In genomic region chr7:45005321-45005992, GRCm38 (mm10) we compare ENCODE assay signal across 22 mouse cellular contexts. TPM values are rescaled to one million over a fixed set of nuclear protein-coding genes. Genes with fewer than 3 reads are reported as not detected.
A peak's percentile ranks its signal among the peaks of the same experiment; 100 is the strongest.
DNase-seq lines count a peak whose midpoint lies in the region; ATAC-seq lines count a peak whose summit lies in the region.
"Had no signal": no experiment of that assay in that cellular context is flagged by ENCODE, and none has a peak within 500 bp of the region (broad histone marks: within the 10 kb centered on the region; RNA-seq: fewer than 3 reads in every experiment).

No protein-coding gene starts in this region.

- no peak for ATAC-seq in megakaryocyte, adult 5-6 weeks (ENCODE audit: poor library complexity, severe bottlenecking)
- no peak for ATAC-seq in embryonic facial prominence, embryonic 12.5 days (ENCODE audit: insufficient number of reproducible peaks, insufficient read depth, low FRiP score, low TSS enrichment)
- ATAC-seq: forebrain, postnatal 0 days; hindbrain, postnatal 0 days; intestine, embryonic 16.5 days had no signal

- WGBS in heart, embryonic 10.5 days: 89% methylated on average over 6 of the region's 6 CpGs
- 89% methylated on average over 6 of the region's 6 CpGs for WGBS in embryonic facial prominence, embryonic 12.5 days

- no peak for DNase-seq in heart, embryonic 10.5 days (ENCODE audit: low spot score)
- DNase-seq in heart, postnatal 25 days (ENCODE audit: low spot score): no peak
- no peak for DNase-seq in adrenal gland, postnatal 10 days
- no peak for DNase-seq in kidney, postnatal 10 days
- DNase-seq: adrenal gland, postnatal 36 days; B cell, adult 2 months; cerebellum, postnatal 25 days; forebrain, postnatal 0 days; gastrocnemius, postnatal 25 days; heart, postnatal 36 days; kidney, adult 9 months; lung, adult 18-20 months; lung, postnatal 10 days; midbrain, embryonic 14.5 days; thymus, adult 18-20 months; thymus, postnatal 36 days had no signal

- intact Hi-C loops in heart, postnatal 25 days (cut with DNase I): no loop called here

- no peaks in the 10 kb centered on the region for H3K27me3 ChIP-seq in heart, embryonic 10.5 days (ENCODE audit: insufficient read depth, poor library complexity, severe bottlenecking)
- no peaks in the 10 kb centered on the region for H3K27me3 ChIP-seq in megakaryocyte, embryonic 14.5 days (replicated peaks)
- no peaks in the 10 kb centered on the region for H3K27me3 ChIP-seq in embryonic facial prominence, embryonic 12.5 days
- H3K27me3 ChIP-seq: embryonic facial prominence, embryonic 15.5 days had no signal

- no peak overlapping the region for H3K4me2 ChIP-seq in embryonic facial prominence, embryonic 12.5 days (replicated peaks)
- H3K4me2 ChIP-seq: embryonic facial prominence, embryonic 15.5 days had no signal

- peaks cover 24% of the 10 kb centered on the region for H3K4me1 ChIP-seq in heart, embryonic 10.5 days
- H3K4me1 ChIP-seq in megakaryocyte, embryonic 14.5 days: peaks cover 74% of the 10 kb centered on the region
- no peaks in the 10 kb centered on the region for H3K4me1 ChIP-seq in embryonic facial prominence, embryonic 12.5 days

- H3K27ac ChIP-seq in heart, embryonic 10.5 days: 0 out of 2 replicates have a peak overlapping the region, but pooled peaks have one; percentile 13
- peak overlapping the region; percentile 27; the same call in 1 of the 2 replicates for H3K27ac ChIP-seq in embryonic facial prominence, embryonic 12.5 days
- H3K27ac ChIP-seq: embryonic facial prominence, embryonic 15.5 days; hindbrain, postnatal 0 days had no signal

- H3K36me3 ChIP-seq in heart, embryonic 10.5 days: peaks cover 99% of the 10 kb centered on the region
- peaks cover 98% of the 10 kb centered on the region for H3K36me3 ChIP-seq in megakaryocyte, embryonic 14.5 days (replicated peaks; ENCODE audit: low read length)
- H3K36me3 ChIP-seq in embryonic facial prominence, embryonic 12.5 days: peaks cover 99% of the 10 kb centered on the region

- H3K4me3 ChIP-seq in heart, embryonic 10.5 days: no peak overlapping the region
- H3K4me3 ChIP-seq in megakaryocyte, embryonic 14.5 days (replicated peaks): peak overlapping the region; percentile 16
- H3K4me3 ChIP-seq in embryonic facial prominence, embryonic 12.5 days: no peak overlapping the region
- H3K4me3 ChIP-seq: embryonic facial prominence, embryonic 15.5 days had no signal

- no peaks in the 10 kb centered on the region for H3K9me3 ChIP-seq in heart, embryonic 10.5 days
- no peaks in the 10 kb centered on the region for H3K9me3 ChIP-seq in megakaryocyte, embryonic 14.5 days
- H3K9me3 ChIP-seq in embryonic facial prominence, embryonic 12.5 days: no peaks in the 10 kb centered on the region
- H3K9me3 ChIP-seq: embryonic facial prominence, embryonic 15.5 days had no signal

- no peak overlapping the region for H3K9ac ChIP-seq in embryonic facial prominence, embryonic 12.5 days
- H3K9ac ChIP-seq: embryonic facial prominence, embryonic 15.5 days; forebrain, postnatal 0 days had no signal

RNA-seq across cellular contexts. Expression of gene Bcl2l12, which starts 6.9 kb away (rescaled TPM):
- polyA plus RNA-seq in heart, embryonic 10.5 days (2016; fragmentation: Nextera tagmentation; extraction: Ambion mirVana): 44.9 and 57.9 TPM in 2 replicates
- total RNA-seq in heart, postnatal 25 days (2021): 10 to 100 TPM; 10.2 to 11.2 TPM
- 44.7 and 73.7 TPM in 2 replicates for polyA plus RNA-seq in megakaryocyte, embryonic 14.5 days (2012; ENCODE audit: insufficient read depth, low replicate concordance)
- total RNA-seq in megakaryocyte, adult 5-6 weeks (2015): 16.8 and 18.7 TPM in 2 replicates
- 14.1 and 17.7 TPM in 2 replicates for total RNA-seq in megakaryocyte, adult 5-6 weeks (2017)
- polyA plus RNA-seq in embryonic facial prominence, embryonic 12.5 days (2016; fragmentation: Nextera tagmentation; extraction: Ambion mirVana): 79.9 and 83.5 TPM in 2 replicates
- total RNA-seq in adrenal gland, postnatal 10 days (2021): 10 to 100 TPM; 15.8 to 16.2 TPM

RNA-seq across cellular contexts. Expression of gene Irf3, which starts 8.0 kb away (rescaled TPM):
- 61.8 and 71.1 TPM in 2 replicates for polyA plus RNA-seq in heart, embryonic 10.5 days (2016; fragmentation: Nextera tagmentation; extraction: Ambion mirVana)
- total RNA-seq in heart, postnatal 25 days (2021): 10 to 100 TPM; 28.3 to 30.9 TPM
- polyA plus RNA-seq in megakaryocyte, embryonic 14.5 days (2012; ENCODE audit: insufficient read depth, low replicate concordance): 44.2 and 87.0 TPM in 2 replicates
- total RNA-seq in megakaryocyte, adult 5-6 weeks (2015): 60.8 and 76.8 TPM in 2 replicates
- total RNA-seq in megakaryocyte, adult 5-6 weeks (2017): 84.8 and 89.4 TPM in 2 replicates
- 93.3 and 95.7 TPM in 2 replicates for polyA plus RNA-seq in embryonic facial prominence, embryonic 12.5 days (2016; fragmentation: Nextera tagmentation; extraction: Ambion mirVana)
- total RNA-seq in adrenal gland, postnatal 10 days (2021): 10 to 100 TPM; 80.3 to 89.6 TPM

RNA-seq across cellular contexts. Expression of gene Scaf1, which starts 10.7 kb away (rescaled TPM):
- 40.5 and 41.0 TPM in 2 replicates for polyA plus RNA-seq in heart, embryonic 10.5 days (2016; fragmentation: Nextera tagmentation; extraction: Ambion mirVana)
- 10 to 100 TPM; 45.5 to 49.7 TPM for total RNA-seq in heart, postnatal 25 days (2021)
- 219 and 387 TPM in 2 replicates for polyA plus RNA-seq in megakaryocyte, embryonic 14.5 days (2012; ENCODE audit: insufficient read depth, low replicate concordance)
- total RNA-seq in megakaryocyte, adult 5-6 weeks (2015): 22.2 and 23.0 TPM in 2 replicates
- total RNA-seq in megakaryocyte, adult 5-6 weeks (2017): 9.6 and 12.2 TPM in 2 replicates
- 43.8 and 47.7 TPM in 2 replicates for polyA plus RNA-seq in embryonic facial prominence, embryonic 12.5 days (2016; fragmentation: Nextera tagmentation; extraction: Ambion mirVana)
- total RNA-seq in adrenal gland, postnatal 10 days (2021): 10 to 100 TPM; 69.6 to 81.1 TPM

RNA-seq across cellular contexts. Expression of gene Rras, which starts 12.3 kb away (rescaled TPM):
- 50.5 and 57.5 TPM in 2 replicates for polyA plus RNA-seq in heart, embryonic 10.5 days (2016; fragmentation: Nextera tagmentation; extraction: Ambion mirVana)
- 10 to 100 TPM; 48.9 to 56.6 TPM for total RNA-seq in heart, postnatal 25 days (2021)
- 26.5 and 83.1 TPM in 2 replicates for polyA plus RNA-seq in megakaryocyte, embryonic 14.5 days (2012; ENCODE audit: insufficient read depth, low replicate concordance)
- total RNA-seq in megakaryocyte, adult 5-6 weeks (2015): 77.1 and 78.6 TPM in 2 replicates
- total RNA-seq in megakaryocyte, adult 5-6 weeks (2017): 12.7 and 14.1 TPM in 2 replicates
- polyA plus RNA-seq in embryonic facial prominence, embryonic 12.5 days (2016; fragmentation: Nextera tagmentation; extraction: Ambion mirVana): 23.6 and 26.1 TPM in 2 replicates
- 10 to 100 TPM; 57.6 to 60.2 TPM for total RNA-seq in adrenal gland, postnatal 10 days (2021)

RNA-seq across cellular contexts. Expression of gene Prmt1, which starts 19.1 kb away (rescaled TPM):
- 563 and 740 TPM in 2 replicates for polyA plus RNA-seq in heart, embryonic 10.5 days (2016; fragmentation: Nextera tagmentation; extraction: Ambion mirVana)
- total RNA-seq in heart, postnatal 25 days (2021): 100 to 1,000 TPM; 105 to 111 TPM
- polyA plus RNA-seq in megakaryocyte, embryonic 14.5 days (2012; ENCODE audit: insufficient read depth, low replicate concordance): 7.0 and 74.9 TPM in 2 replicates
- total RNA-seq in megakaryocyte, adult 5-6 weeks (2015): 48.4 and 55.7 TPM in 2 replicates
- total RNA-seq in megakaryocyte, adult 5-6 weeks (2017): 40.0 and 42.9 TPM in 2 replicates
- polyA plus RNA-seq in embryonic facial prominence, embryonic 12.5 days (2016; fragmentation: Nextera tagmentation; extraction: Ambion mirVana): 660 and 677 TPM in 2 replicates
- 100 to 1,000 TPM; 254 to 258 TPM for total RNA-seq in adrenal gland, postnatal 10 days (2021)
